Mouse (Mus musculus) embryonic fibroblast, embryonic 13.5 days (primary cell): ENCODE measurements around the gene Chd5. TPM values are rescaled to one million over a fixed set of nuclear protein-coding genes. Genes with fewer than 3 reads are reported as not detected.
A peak's percentile ranks its signal among the peaks of the same experiment; 100 is the strongest.

Experiments used
- H3K27ac ChIP-seq: 2 replicates; pipeline ENCODE4 v1.5.1; 2012; ENCODE audit warnings: low read length, control low read depth, inconsistent platforms; ENCODE audit not compliant: insufficient read depth
- H3K4me1 ChIP-seq: 2 replicates; pipeline ENCODE4 v1.6.1; 2011; ENCODE audit warnings: low read length; ENCODE audit not compliant: control insufficient read depth, insufficient read depth
- H3K4me3 ChIP-seq: 2 replicates; pipeline ENCODE4 v1.5.1; 2011; ENCODE audit warnings: mild to moderate bottlenecking, control low read depth, low read length; ENCODE audit not compliant: insufficient read depth
- CTCF ChIP-seq: IDR thresholded peaks from 2 replicates; pipeline ENCODE4 v1.5.1; 2011; ENCODE audit warnings: mild to moderate bottlenecking, control low read depth, low read length, moderate library complexity, borderline replicate concordance; ENCODE audit not compliant: insufficient read depth
- POLR2A ChIP-seq: IDR thresholded peaks from 2 replicates; pipeline ENCODE4 v1.6.1; 2011; ENCODE audit warnings: low read depth, mild to moderate bottlenecking, control low read depth, low read length, moderate library complexity
- polyA plus RNA-seq: library from polyadenylated mRNA; stranded (reverse); fragments of >200 nt; gene quantifications from 2 replicates; pipeline ENCODE4 v1.2.4, GENCODE M21; 2011; ENCODE audit warnings: low read depth; ENCODE audit not compliant: missing spikeins, insufficient read length

Chd5 gene
- polyA plus RNA-seq, 1 experiment: 0.56 TPM

DNA sequence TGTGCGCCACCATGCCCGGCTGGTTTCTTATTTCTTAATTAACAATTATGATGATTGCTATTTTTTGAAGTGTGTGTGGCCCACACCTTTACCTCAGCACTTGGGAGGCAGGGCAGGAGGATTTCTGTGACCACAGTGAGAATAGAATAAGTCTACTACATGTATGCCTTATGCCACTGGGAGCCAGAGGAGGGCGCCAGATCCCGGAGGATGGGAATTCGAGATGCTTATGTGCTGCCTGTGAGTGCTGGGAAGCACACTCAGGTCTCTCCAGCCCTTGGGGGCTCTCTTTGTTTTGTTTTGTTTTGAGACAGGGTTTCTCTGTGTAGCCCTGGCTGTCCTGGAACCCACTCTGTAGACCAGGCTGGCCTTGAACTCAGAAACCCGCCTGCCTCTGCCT lies 9.8 kb upstream of the Chd5 start:
- Histone ChIP-seq H3K27ac (no peak overlapping the region), H3K4me3 (no peak overlapping the region), H3K4me1 (0 out of 2 replicates have a peak, but pooled peaks cover 2% of the 10 kb centered on the region)
- TF ChIP-seq POLR2A (no peak), CTCF (peak; percentile 33; the same call in 1 of the 2 replicates)

DNA sequence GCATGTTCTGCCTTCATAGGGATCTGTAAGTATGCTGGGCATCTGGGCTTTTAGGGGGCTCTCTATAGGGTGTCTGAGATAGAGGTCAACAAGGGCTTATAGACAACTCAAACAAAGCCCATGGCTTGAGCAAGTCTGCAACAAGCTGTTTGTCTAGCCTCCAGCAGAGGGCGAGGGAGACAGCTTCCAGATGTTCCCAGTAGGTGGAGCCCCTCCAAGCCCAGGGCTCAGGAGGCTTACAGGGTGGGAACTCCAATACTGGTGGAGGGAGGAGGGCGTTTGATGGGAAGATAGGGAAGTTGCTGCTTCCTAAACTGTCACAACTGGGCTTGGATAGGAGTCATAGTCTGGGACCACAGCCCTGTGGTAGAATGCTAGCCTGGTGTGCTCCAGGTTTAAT lies 5.5 kb upstream of the Chd5 start:
- H3K4me3 ChIP-seq: no peak overlapping the region
- no peak overlapping the region for H3K27ac ChIP-seq
- TF ChIP-seq CTCF (peak; percentile 97), POLR2A (no peak)
- H3K4me1 ChIP-seq: no peaks in the 10 kb centered on the region

DNA sequence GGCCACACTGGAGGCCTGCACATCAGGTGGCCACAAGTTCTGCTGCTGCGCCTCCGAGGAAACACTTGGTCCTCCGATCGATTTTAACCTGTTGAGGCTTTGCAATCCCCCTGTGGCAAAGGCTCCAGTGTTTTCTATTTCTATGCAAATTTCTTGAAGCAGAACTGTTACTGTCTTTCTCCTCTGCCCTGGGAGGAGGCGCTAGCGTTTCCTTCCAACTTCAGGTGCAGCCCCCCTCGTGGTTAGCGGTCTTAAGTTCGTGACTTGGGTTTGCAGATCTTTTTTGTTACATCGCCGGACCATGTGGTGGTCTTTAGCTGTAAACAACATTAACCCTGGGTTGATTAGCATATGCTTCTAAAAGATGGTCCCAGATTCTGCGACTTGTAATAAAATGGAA lies 4.9 kb upstream of the Chd5 start:
- Histone ChIP-seq H3K27ac (no peak overlapping the region), H3K4me1 (no peaks in the 10 kb centered on the region), H3K4me3 (no peak overlapping the region)
- TF ChIP-seq POLR2A (no peak), CTCF (no peak)

DNA sequence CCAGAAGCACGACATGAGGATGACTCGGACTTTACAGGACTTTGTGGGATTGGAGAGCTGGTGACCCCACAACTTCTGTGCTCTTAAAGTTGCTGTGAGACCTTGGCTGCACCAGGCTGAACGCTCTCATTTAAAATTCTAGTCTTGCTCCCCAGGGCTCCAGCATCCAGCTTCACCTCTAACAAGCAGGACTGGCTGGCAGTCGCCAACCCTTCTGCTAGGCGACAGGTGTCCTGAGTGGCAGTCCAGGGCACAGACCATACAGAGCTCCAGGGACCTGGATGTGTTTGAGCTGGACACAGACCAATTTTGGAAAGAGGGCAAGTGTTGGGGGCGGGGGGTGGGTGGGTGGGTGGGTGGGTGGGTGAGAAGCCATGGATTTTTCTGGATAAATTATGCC lies 679 bp upstream of the Chd5 start:
- Histone ChIP-seq H3K27ac (no peak overlapping the region), H3K4me1 (no peaks in the 10 kb centered on the region)
- TF ChIP-seq CTCF (no peak), POLR2A (no peak)

DNA sequence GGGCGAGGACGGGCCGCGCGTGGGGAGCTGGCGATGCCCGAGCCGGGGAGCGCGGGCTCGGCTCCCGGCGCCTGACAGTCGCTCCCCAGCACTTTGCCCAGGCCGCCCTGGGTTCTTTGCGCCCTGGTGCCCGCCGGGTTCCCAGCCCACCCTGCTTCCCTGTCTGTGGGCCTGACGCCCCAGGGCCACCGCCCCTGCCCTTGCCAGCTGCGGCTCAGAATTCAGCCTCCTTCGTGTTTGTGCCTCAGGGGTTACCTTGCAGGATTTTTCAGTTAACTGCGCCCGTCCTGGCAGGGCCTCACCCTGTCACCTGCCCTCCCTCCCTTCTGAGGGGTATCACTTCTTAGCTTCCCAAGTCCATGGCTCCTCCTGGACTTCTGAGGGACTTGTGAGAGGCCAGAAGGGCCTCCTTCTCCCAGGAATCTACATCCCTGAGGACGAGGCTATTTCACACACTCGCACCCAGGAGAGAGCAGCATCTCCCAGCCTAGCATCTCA lies 891 bp downstream of the Chd5 start:
- no peak for TF ChIP-seq CTCF
- no peak for TF ChIP-seq POLR2A
- Histone ChIP-seq H3K4me1 (no peaks in the 10 kb centered on the region), H3K27ac (no peak overlapping the region), H3K4me3 (no peak overlapping the region)

More for the DNA sequence above, 679 bp upstream of the Chd5 start:
- no peak overlapping the region for H3K4me3 ChIP-seq

DNA sequence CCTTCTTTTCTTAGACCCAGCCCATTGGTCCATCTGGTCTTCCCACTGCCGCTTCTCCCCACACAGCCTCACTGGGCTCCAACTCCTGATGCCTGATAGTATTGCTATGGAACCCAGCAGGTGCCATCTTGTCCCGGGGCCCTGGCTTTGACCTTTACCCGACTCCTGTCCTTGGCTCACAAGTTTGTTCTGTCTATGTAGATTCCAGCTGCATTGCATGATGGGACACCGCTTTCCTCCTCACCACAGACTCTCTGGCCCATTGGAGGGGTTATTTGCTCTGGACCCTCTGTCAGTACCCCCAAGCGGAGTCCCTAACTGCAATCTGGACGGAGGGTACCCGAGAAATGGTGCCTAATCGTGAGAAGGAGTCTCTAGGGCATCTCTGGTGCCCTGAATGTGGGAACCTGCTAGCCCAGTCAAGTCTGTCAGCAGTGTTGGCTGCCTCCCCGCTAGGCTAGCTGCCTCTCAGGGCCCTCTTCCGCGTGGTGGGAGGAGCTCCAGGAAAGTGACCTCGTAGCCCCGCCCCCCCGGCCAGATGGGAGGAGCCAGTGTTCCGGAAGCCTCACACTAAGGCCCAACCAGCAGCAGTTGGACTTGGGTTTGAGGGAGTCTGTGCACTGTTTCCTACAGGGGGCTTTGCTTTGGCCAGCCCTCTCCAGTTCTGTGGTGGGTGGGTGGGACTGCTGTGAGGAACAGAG lies 2.3 kb downstream of the Chd5 start:
- Histone ChIP-seq H3K27ac (no peak overlapping the region), H3K4me1 (no peaks in the 10 kb centered on the region; the same call in 1 of the 2 replicates), H3K4me3 (no peak overlapping the region)
- TF ChIP-seq CTCF: no peak
- TF ChIP-seq POLR2A: no peak

DNA sequence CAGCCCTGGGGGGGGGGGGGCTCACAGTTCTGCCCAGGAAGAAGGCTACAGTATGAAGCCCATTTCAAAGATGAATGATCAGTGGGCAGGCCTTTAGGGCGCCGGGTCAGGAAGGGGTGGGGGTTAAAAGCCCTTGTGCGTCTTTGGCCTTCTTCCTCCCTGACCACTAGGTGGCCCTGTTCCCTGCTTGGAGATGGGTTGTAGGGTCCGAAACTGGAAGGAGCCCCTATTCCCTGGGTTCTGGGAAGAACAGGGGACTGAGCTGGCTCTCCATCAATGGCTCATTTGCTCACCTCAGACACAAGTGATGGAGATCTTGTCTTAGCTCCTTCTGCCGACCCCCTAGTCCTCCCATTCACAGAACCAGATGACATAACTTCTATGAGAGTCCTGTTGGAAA lies 4.8 kb downstream of the Chd5 start:
- TF ChIP-seq POLR2A: no peak
- peak; percentile 78; the same call in 1 of the 2 replicates for TF ChIP-seq CTCF
- no peaks in the 10 kb centered on the region; the same call in 1 of the 2 replicates for H3K4me1 ChIP-seq
- H3K27ac ChIP-seq: no peak overlapping the region
- no peak overlapping the region for H3K4me3 ChIP-seq

DNA sequence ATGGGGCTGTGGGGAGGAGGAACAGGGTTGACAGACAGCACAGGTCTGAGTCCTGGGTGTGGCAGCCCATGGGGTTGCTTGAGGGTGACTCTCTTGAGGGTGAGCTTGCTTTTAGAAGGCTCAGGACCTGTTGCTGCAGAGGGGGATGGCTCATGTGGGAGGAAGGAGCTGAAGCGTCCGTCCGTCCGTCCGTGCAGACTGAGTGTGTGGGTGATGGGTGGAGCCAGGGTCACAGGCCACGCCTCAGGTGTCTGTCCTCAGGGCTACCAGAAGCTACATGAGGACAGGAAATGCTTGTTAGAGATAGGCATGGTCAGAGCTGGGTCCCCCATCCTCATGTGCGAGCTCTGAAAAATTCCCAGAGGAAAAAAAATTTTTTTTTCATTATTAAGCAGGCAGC lies 6.2 kb downstream of the Chd5 start:
- H3K27ac ChIP-seq: no peak overlapping the region
- no peak overlapping the region for H3K4me3 ChIP-seq
- TF ChIP-seq CTCF (no peak), POLR2A (no peak)
- H3K4me1 ChIP-seq: no peaks in the 10 kb centered on the region; the same call in 1 of the 2 replicates

DNA sequence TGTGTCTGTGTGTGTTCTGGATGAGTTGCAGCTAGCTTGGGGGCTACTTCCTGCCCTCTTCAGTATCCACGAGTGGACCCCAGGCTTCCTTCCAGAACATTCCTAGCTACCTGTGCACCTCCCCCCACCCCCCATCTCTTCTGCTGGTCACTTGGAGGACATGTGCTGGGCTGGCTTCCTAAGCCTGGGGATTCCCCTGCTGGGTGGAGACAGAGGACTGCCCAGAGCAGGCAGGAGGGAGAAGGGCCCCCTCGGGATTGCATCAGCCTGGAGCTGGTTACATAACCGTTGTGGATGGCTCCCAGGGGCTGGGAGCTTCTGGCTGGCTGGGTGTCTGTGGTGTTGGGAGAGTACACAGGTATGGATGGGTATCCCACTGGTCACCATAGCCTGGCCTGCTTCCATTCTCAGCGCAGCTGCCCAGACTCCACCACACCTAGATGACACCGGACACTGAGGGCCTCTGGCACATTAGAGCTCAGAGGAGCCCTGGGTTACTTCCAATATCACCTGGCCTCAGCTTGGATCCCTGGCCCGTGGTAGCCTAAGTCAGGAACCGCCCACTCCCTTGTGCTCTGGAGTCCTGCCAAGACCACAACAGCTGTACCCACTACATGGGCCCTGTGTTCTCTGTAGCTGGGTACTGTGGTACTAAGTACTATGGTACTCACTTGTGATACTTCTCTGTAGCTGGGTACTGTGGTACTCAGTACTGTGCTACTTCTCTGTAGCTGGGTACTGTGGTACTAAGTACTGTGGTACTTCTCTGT lies 6.9 kb downstream of the Chd5 start:
- no peak overlapping the region for H3K27ac ChIP-seq
- H3K4me1 ChIP-seq: no peaks in the 10 kb centered on the region; the same call in 1 of the 2 replicates
- TF ChIP-seq CTCF (no peak), POLR2A (no peak)
- no peak overlapping the region for H3K4me3 ChIP-seq
